Mouse (Mus musculus): ENCODE measurements at regions not wholly inside any gene's neighbourhood (a gene's known extent, or its start where the extent isn't known, plus 50 kb on each side); places are given as distances from the start of the nearest gene placed in this dataset.
A peak's percentile ranks its signal among the peaks of the same experiment; 100 is the strongest.

GRCm38 (mm10) chr4:34226089-34226840 lies 176.3 kb upstream of the Spaca1 start:
- peak; percentile 26 to 38 for DNase-seq (ENCODE audit: low spot score in 2 of 2)

GRCm38 (mm10) chr4:34226886-34227285 lies 176.9 kb upstream of the Spaca1 start:
- DNase-seq (ENCODE audit: low spot score in 2 of 2) = no peak

- DNase-seq (ENCODE audit: low spot score in 2 of 2) = no peak
Measured at GRCm38 (mm10) chr4:34227611-34228010, 177.6 kb upstream of the Spaca1 start.

GRCm38 (mm10) chr4:34231270-34231669 lies 181.3 kb upstream of the Spaca1 start:
- DNase-seq (ENCODE audit: low spot score in 2 of 2) = peak; percentile 27 to 52

GRCm38 (mm10) chr4:34234204-34234603 lies 184.2 kb upstream of the Spaca1 start:
- no peak for DNase-seq (ENCODE audit: low spot score in 2 of 2)

GRCm38 (mm10) chr4:34234645-34235044 lies 184.7 kb upstream of the Spaca1 start:
- DNase-seq (ENCODE audit: low spot score in 2 of 2) = no peak

- no peak for DNase-seq (ENCODE audit: low spot score in 2 of 2)
Measured at GRCm38 (mm10) chr4:34237791-34238190, 187.8 kb upstream of the Spaca1 start.

- DNase-seq (ENCODE audit: low spot score in 2 of 2) = no peak
Measured at GRCm38 (mm10) chr4:34239624-34240023, 189.6 kb upstream of the Spaca1 start.

GRCm38 (mm10) chr4:34241060-34241571 lies 191.1 kb upstream of the Spaca1 start:
- no peak for DNase-seq (ENCODE audit: low spot score in 2 of 2)

GRCm38 (mm10) chr4:34241673-34242072 lies 191.7 kb upstream of the Spaca1 start:
- DNase-seq (ENCODE audit: low spot score in 2 of 2) = no peak

GRCm38 (mm10) chr4:34259444-34259843 lies 209.5 kb upstream of the Spaca1 start:
- DNase-seq (ENCODE audit: low spot score in 2 of 2) = no peak

- DNase-seq (ENCODE audit: low spot score in 2 of 2) = no peak
Measured at GRCm38 (mm10) chr4:34260468-34260867, 210.5 kb upstream of the Spaca1 start.

- DNase-seq (ENCODE audit: low spot score in 2 of 2) = no peak
Measured at GRCm38 (mm10) chr4:34261809-34262208, 211.8 kb upstream of the Spaca1 start.

GRCm38 (mm10) chr4:34264431-34264830 lies 214.4 kb upstream of the Spaca1 start:
- no peak for DNase-seq (ENCODE audit: low spot score in 2 of 2)

GRCm38 (mm10) chr4:34274316-34274715 lies 224.3 kb upstream of the Spaca1 start:
- no peak for DNase-seq (ENCODE audit: low spot score in 2 of 2)

GRCm38 (mm10) chr4:34275372-34275771 lies 225.4 kb upstream of the Spaca1 start:
- no peak for DNase-seq (ENCODE audit: low spot score in 2 of 2)

- no peak for DNase-seq (ENCODE audit: low spot score in 2 of 2)
Measured at GRCm38 (mm10) chr4:34302504-34303108, 248.1 kb upstream of the Akirin2 start.

- no peak for DNase-seq (ENCODE audit: low spot score in 2 of 2)
Measured at GRCm38 (mm10) chr4:34308921-34309563, 241.7 kb upstream of the Akirin2 start.

- DNase-seq (ENCODE audit: low spot score in 2 of 2) = no peak
Measured at GRCm38 (mm10) chr4:34310061-34310642, 240.6 kb upstream of the Akirin2 start.

- no peak for DNase-seq (ENCODE audit: low spot score in 2 of 2)
Measured at GRCm38 (mm10) chr4:34315848-34316247, 234.9 kb upstream of the Akirin2 start.

GRCm38 (mm10) chr4:34322841-34323240 lies 227.9 kb upstream of the Akirin2 start:
- no peak for DNase-seq (ENCODE audit: low spot score in 2 of 2)

- no peak for DNase-seq (ENCODE audit: low spot score in 2 of 2)
Measured at GRCm38 (mm10) chr4:34328151-34328785, 222.5 kb upstream of the Akirin2 start.
